Comparison of ENCODE assay signal across 8 mouse cellular contexts in the genomic region with DNA sequence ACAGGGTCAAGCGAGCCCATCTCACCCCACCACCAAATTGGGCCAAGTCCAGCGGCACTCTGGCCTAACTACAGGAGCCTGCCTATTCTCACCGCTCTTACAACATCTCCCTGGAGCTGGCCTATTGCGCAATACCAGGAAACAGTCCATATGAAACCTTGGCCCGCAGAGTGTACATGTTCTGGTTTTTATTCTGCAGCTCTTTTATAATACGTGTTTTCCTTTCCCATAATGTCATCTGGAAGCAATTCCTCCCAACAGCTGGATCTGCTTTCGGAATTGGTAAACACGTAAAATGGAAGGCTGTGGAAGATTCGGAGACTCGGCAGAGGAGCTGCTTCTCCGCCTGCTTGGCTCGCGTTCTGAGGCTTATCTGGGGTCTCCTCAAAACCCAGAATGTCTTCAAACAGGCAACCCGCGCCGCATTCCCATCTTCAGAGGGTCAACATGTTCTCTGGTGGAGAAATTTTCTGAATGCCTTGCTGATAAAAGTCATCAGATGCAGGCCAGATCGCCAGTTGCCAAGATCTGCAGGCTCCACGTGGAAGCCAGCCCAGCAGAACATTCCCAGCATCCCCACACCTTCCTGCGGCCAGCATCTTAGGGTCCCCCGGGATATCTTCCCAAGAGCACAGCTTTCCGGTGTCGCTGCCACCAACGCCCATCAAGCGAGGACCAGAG.
A peak's percentile ranks its signal among the peaks of the same experiment; 100 is the strongest.
DNase-seq lines count a peak whose midpoint lies in the region; ATAC-seq and TF ChIP-seq lines count a peak whose summit lies in the region.

No protein-coding gene starts in this region.

- no peaks in the 10 kb centered on the region for H3K9me3 ChIP-seq in heart, postnatal 0 days (replicated peaks; ENCODE audit: control insufficient read depth, low read length)
- no peaks in the 10 kb centered on the region for H3K9me3 ChIP-seq in limb, embryonic 14.5 days (ENCODE audit: control insufficient read depth, low read length)

- H3K27me3 ChIP-seq in heart, postnatal 0 days (ENCODE audit: control insufficient read depth, insufficient read depth, low read length): no peaks in the 10 kb centered on the region
- no peaks in the 10 kb centered on the region for H3K27me3 ChIP-seq in limb, embryonic 14.5 days (ENCODE audit: control insufficient read depth, insufficient read depth, low read length)

- H3K4me1 ChIP-seq in heart, postnatal 0 days (ENCODE audit: control insufficient read depth, insufficient read depth): peaks cover 21% of the 10 kb centered on the region; the same call in 1 of the 2 replicates
- H3K4me1 ChIP-seq in limb, embryonic 14.5 days (ENCODE audit: control insufficient read depth, insufficient read depth, low read length): peaks cover 32% of the 10 kb centered on the region

- TF ChIP-seq EP300 in heart, postnatal 0 days (IDR thresholded peaks at IDR 0.05; ENCODE audit: low read depth): no peak

- no peaks in the 10 kb centered on the region for H3K36me3 ChIP-seq in heart, postnatal 0 days (replicated peaks; ENCODE audit: control insufficient read depth, insufficient read depth, low read length)
- no peaks in the 10 kb centered on the region for H3K36me3 ChIP-seq in limb, embryonic 14.5 days (ENCODE audit: control insufficient read depth, insufficient read depth, low read length)

- H3K27ac ChIP-seq in heart, postnatal 0 days (ENCODE audit: low read depth): peak overlapping the region; percentile 67
- H3K27ac ChIP-seq in limb, embryonic 14.5 days (replicated peaks; ENCODE audit: low read depth, low read length): peak overlapping the region; percentile 82
- H3K27ac ChIP-seq in left cerebral cortex, adult 2 months: no peak overlapping the region; the same call in 1 of the 2 replicates

- H3K9ac ChIP-seq in heart, postnatal 0 days (replicated peaks; ENCODE audit: low read depth, low read length): no peak overlapping the region
- no peak overlapping the region for H3K9ac ChIP-seq in limb, embryonic 14.5 days (ENCODE audit: low read depth, low read length, severe bottlenecking)

- H3K4me3 ChIP-seq in heart, postnatal 0 days (ENCODE audit: low read depth, low read length): no peak overlapping the region
- H3K4me3 ChIP-seq in limb, embryonic 14.5 days (replicated peaks; ENCODE audit: low read length): no peak overlapping the region
- H3K4me3 ChIP-seq in left cerebral cortex, adult 2 months: no peak overlapping the region

- 51% methylated on average over 24 of the region's 24 CpGs for WGBS in heart, postnatal 0 days
- WGBS in limb, embryonic 14.5 days: 29% methylated on average over 24 of the region's 24 CpGs

- intact Hi-C loops in left cerebral cortex, adult 2 months (cut with DNase I): loop anchor here (5.0 kb wide), 1 partner anchor 40 kb away; no protein-coding TSS in a partner anchor

- TF ChIP-seq CTCF in heart, postnatal 0 days (IDR thresholded peaks at IDR 0.05; ENCODE audit: low read depth): no peak
- TF ChIP-seq CTCF in left cerebral cortex, adult 2 months (IDR thresholded peaks at IDR 0.05): no peak

- no peak for ATAC-seq in cerebellum, adult (ENCODE audit: insufficient number of reproducible peaks, low FRiP score, low TSS enrichment)
- peak; percentile 55; the same call in 1 of the 2 replicates for ATAC-seq in heart, postnatal 0 days (ENCODE audit: insufficient read depth, low read depth)
- peak; percentile 93 for ATAC-seq in limb, embryonic 14.5 days (ENCODE audit: low FRiP score, low read depth)

- peak overlapping the region; percentile 7; the same call in 1 of the 2 replicates for H3K4me2 ChIP-seq in heart, postnatal 0 days (ENCODE audit: low read depth, low read length)
- H3K4me2 ChIP-seq in limb, embryonic 14.5 days (replicated peaks; ENCODE audit: low read depth, low read length, severe bottlenecking): peak overlapping the region; percentile 23

- peak; percentile 21 to 33 for DNase-seq in cerebellum, postnatal 14 days
- peak; percentile 60 for DNase-seq in embryo, embryonic 10.5 days (ENCODE audit: low spot score)
- DNase-seq in heart, postnatal 0 days (ENCODE audit: low spot score): peak; percentile 66
- DNase-seq in limb, embryonic 14.5 days (ENCODE audit: low spot score): peak; percentile 91
- peak; percentile 53 for DNase-seq in ovary, postnatal 36 days (ENCODE audit: low spot score)
- no peak for DNase-seq in left cerebral cortex, adult 2 months (ENCODE audit: extremely low spot score in 1 of 2, low spot score in 2 of 2)
- no peak for DNase-seq in thymus, postnatal 4 days

- TF ChIP-seq POLR2A in limb, embryonic 14.5 days (IDR thresholded peaks at IDR 0.05; ENCODE audit: borderline replicate concordance, extremely low read depth, insufficient read depth, insufficient read length): no peak

Comparison
In these comparisons a context has a peak if more than half of its experiments do, and no peak if none do; other contexts are left out.
1. DNase-seq: peak in cerebellum, postnatal 14 days (2 of 2), embryo, embryonic 10.5 days (single experiment), heart, postnatal 0 days (single experiment), limb, embryonic 14.5 days (single experiment) and ovary, postnatal 36 days (single experiment); none in left cerebral cortex, adult 2 months (0 of 2) and thymus, postnatal 4 days (single experiment).